Mouse (Mus musculus): ENCODE data around the gene Actg1.

Gene Actg1

GRCm38 (mm10) chr11:120373025-120373424 lies 24.7 kb upstream of the Actg1 start:
- H3K4me1 ChIP-seq (replicated peaks; ENCODE audit: low read depth, low read length), result peaks cover 63% of the 10 kb centered on the region
- H3K9me3 ChIP-seq (ENCODE audit: low read length), result no peaks in the 10 kb centered on the region
- H3K36me3 ChIP-seq (ENCODE audit: insufficient read depth, low read length), result peaks cover 90% of the 10 kb centered on the region
- no peaks in the 10 kb centered on the region for H3K27me3 ChIP-seq (ENCODE audit: insufficient read depth, low read length)
- no peak overlapping the region for H3K4me3 ChIP-seq (replicated peaks; ENCODE audit: low read length)
- TF ChIP-seq NANOG (IDR thresholded peaks at IDR 0.05; ENCODE audit: borderline replicate concordance, low read length) (no peak), CTCF (conservative IDR thresholded peaks at IDR 0.05; ENCODE audit: low read length) (peak; percentile 56)

GRCm38 (mm10) chr11:120369656-120370055 lies 21.3 kb upstream of the Actg1 start:
- no peaks in the 10 kb centered on the region for H3K9me3 ChIP-seq (ENCODE audit: low read length)
- no peaks in the 10 kb centered on the region for H3K27me3 ChIP-seq (ENCODE audit: insufficient read depth, low read length)
- TF ChIP-seq POU5F1 (IDR thresholded peaks at IDR 0.05; ENCODE audit: borderline replicate concordance, low read length) (no peak), CTCF (conservative IDR thresholded peaks at IDR 0.05; ENCODE audit: low read length) (peak; percentile 80)
- H3K4me3 ChIP-seq (replicated peaks; ENCODE audit: low read length), result no peak overlapping the region
- peaks cover 61% of the 10 kb centered on the region for H3K36me3 ChIP-seq (ENCODE audit: insufficient read depth, low read length)
- peaks cover 82% of the 10 kb centered on the region for H3K4me1 ChIP-seq (replicated peaks; ENCODE audit: low read depth, low read length)

- Histone ChIP-seq H3K27me3 (ENCODE audit: insufficient read depth, low read length) (peaks cover 4% of the 10 kb centered on the region; the same call in 1 of the 2 replicates), H3K36me3 (ENCODE audit: insufficient read depth, low read length) (peaks cover 30% of the 10 kb centered on the region), H3K4me3 (replicated peaks; ENCODE audit: low read length) (no peak overlapping the region), H3K4me1 (replicated peaks; ENCODE audit: low read depth, low read length) (peaks cover 64% of the 10 kb centered on the region), H3K9me3 (ENCODE audit: low read length) (peaks cover 9% of the 10 kb centered on the region)
- no peak for TF ChIP-seq CTCF (conservative IDR thresholded peaks at IDR 0.05; ENCODE audit: low read length)
Measured at GRCm38 (mm10) chr11:120366443-120367027, 18.2 kb upstream of the Actg1 start.

- H3K4me3 ChIP-seq (replicated peaks; ENCODE audit: low read length), result no peak overlapping the region
- peaks cover 14% of the 10 kb centered on the region for H3K9me3 ChIP-seq (ENCODE audit: low read length)
- TF ChIP-seq NANOG (IDR thresholded peaks at IDR 0.05; ENCODE audit: borderline replicate concordance, low read length) (no peak), POU5F1 (IDR thresholded peaks at IDR 0.05; ENCODE audit: borderline replicate concordance, low read length) (no peak), CTCF (conservative IDR thresholded peaks at IDR 0.05; ENCODE audit: low read length) (no peak)
- no peaks in the 10 kb centered on the region for H3K36me3 ChIP-seq (ENCODE audit: insufficient read depth, low read length)
- peaks cover 4% of the 10 kb centered on the region; the same call in 1 of the 2 replicates for H3K27me3 ChIP-seq (ENCODE audit: insufficient read depth, low read length)
- H3K4me1 ChIP-seq (replicated peaks; ENCODE audit: low read depth, low read length), result peaks cover 46% of the 10 kb centered on the region
Measured at GRCm38 (mm10) chr11:120362891-120363290, 14.5 kb upstream of the Actg1 start.

DNA sequence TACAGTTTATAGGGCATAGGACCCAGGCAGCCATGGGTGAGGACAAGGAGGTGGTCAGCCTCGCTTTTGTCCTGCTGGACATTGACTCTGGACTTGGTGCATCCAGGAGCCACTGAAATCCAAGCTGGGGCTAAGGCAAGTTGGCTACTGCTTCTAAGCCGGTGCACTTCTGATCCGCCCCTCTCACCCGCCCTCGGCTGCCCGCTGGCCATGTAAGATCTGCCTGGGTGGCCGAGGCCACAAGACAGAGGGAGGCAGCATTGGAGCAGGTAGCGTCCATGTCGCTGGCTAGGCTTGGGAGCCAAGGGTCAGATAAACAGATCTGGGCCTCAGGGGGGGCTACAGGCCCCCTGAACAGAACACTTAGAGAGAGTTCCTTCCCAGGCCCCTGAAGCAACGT lies 13.0 kb upstream of the Actg1 start, which contains the start of gene Fscn2:
Fscn2 (plus strand) TSS at position 240 of the 400 bp plus-strand sequence.
- no peak within 1 kb of the TSS; the same call in 1 of the 2 replicates for H3K4me3 ChIP-seq (replicated peaks; ENCODE audit: low read length)
- TF ChIP-seq POU5F1 (IDR thresholded peaks at IDR 0.05; ENCODE audit: borderline replicate concordance, low read length), result no peak
- H3K4me1 ChIP-seq (replicated peaks; ENCODE audit: low read depth, low read length), result peaks cover 35% of the 10 kb centered on the region
- H3K9me3 ChIP-seq (ENCODE audit: low read length), result peaks cover 14% of the 10 kb centered on the region
- no peaks in the 10 kb centered on the region for H3K36me3 ChIP-seq (ENCODE audit: insufficient read depth, low read length)
- peaks cover 4% of the 10 kb centered on the region; the same call in 1 of the 2 replicates for H3K27me3 ChIP-seq (ENCODE audit: insufficient read depth, low read length)

- H3K36me3 ChIP-seq (ENCODE audit: insufficient read depth, low read length), result no peaks in the 10 kb centered on the region
- TF ChIP-seq POU5F1 (IDR thresholded peaks at IDR 0.05; ENCODE audit: borderline replicate concordance, low read length), result no peak
- no peak for TF ChIP-seq CTCF (conservative IDR thresholded peaks at IDR 0.05; ENCODE audit: low read length)
- TF ChIP-seq NANOG (IDR thresholded peaks at IDR 0.05; ENCODE audit: borderline replicate concordance, low read length), result no peak
- peaks cover 14% of the 10 kb centered on the region for H3K9me3 ChIP-seq (ENCODE audit: low read length)
Measured at GRCm38 (mm10) chr11:120360755-120361154, 12.4 kb upstream of the Actg1 start.

GRCm38 (mm10) chr11:120360062-120360461 lies 11.7 kb upstream of the Actg1 start:
- H3K4me3 ChIP-seq (replicated peaks; ENCODE audit: low read length), result no peak overlapping the region

More at GRCm38 (mm10) chr11:120360755-120361154, 12.4 kb upstream of the Actg1 start:
- no peak overlapping the region for H3K4me3 ChIP-seq (replicated peaks; ENCODE audit: low read length)
- peaks cover 4% of the 10 kb centered on the region; the same call in 1 of the 2 replicates for H3K27me3 ChIP-seq (ENCODE audit: insufficient read depth, low read length)
- peaks cover 30% of the 10 kb centered on the region for H3K4me1 ChIP-seq (replicated peaks; ENCODE audit: low read depth, low read length)

DNA sequence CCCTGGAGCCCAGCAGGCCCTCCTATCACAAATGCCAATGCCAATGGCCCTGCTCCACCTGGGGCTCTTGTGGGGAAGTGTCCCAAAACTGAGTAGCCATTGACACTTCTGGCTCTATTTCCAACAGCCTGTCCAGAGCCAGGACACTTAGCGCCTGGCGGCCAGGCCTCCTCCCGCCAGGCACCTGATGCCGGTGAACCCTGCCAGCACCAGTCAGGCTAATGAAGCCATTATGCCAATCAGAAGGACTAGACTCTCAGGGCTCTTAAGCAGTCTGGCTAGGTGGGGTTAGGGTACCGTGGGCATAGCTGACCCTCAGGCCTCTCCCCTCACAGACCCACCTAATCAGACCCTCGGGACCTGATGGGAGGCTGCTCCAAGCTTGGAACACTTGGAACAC lies 11.0 kb upstream of the Actg1 start:
- no peak overlapping the region for H3K4me3 ChIP-seq (replicated peaks; ENCODE audit: low read length)
- peaks cover 14% of the 10 kb centered on the region for H3K9me3 ChIP-seq (ENCODE audit: low read length)
- H3K27me3 ChIP-seq (ENCODE audit: insufficient read depth, low read length), result peaks cover 4% of the 10 kb centered on the region; the same call in 1 of the 2 replicates
- no peaks in the 10 kb centered on the region for H3K36me3 ChIP-seq (ENCODE audit: insufficient read depth, low read length)
- peaks cover 18% of the 10 kb centered on the region for H3K4me1 ChIP-seq (replicated peaks; ENCODE audit: low read depth, low read length)
- no peak for TF ChIP-seq NANOG (IDR thresholded peaks at IDR 0.05; ENCODE audit: borderline replicate concordance, low read length)
- TF ChIP-seq CTCF (conservative IDR thresholded peaks at IDR 0.05; ENCODE audit: low read length), result no peak
- TF ChIP-seq POU5F1 (IDR thresholded peaks at IDR 0.05; ENCODE audit: borderline replicate concordance, low read length), result no peak

More at GRCm38 (mm10) chr11:120360062-120360461, 11.7 kb upstream of the Actg1 start:
- Histone ChIP-seq H3K27me3 (ENCODE audit: insufficient read depth, low read length) (peaks cover 4% of the 10 kb centered on the region; the same call in 1 of the 2 replicates), H3K4me1 (replicated peaks; ENCODE audit: low read depth, low read length) (peaks cover 23% of the 10 kb centered on the region), H3K36me3 (ENCODE audit: insufficient read depth, low read length) (no peaks in the 10 kb centered on the region), H3K9me3 (ENCODE audit: low read length) (peaks cover 14% of the 10 kb centered on the region)
- TF ChIP-seq CTCF (conservative IDR thresholded peaks at IDR 0.05; ENCODE audit: low read length) (no peak), POU5F1 (IDR thresholded peaks at IDR 0.05; ENCODE audit: borderline replicate concordance, low read length) (no peak), NANOG (IDR thresholded peaks at IDR 0.05; ENCODE audit: borderline replicate concordance, low read length) (no peak)
